Mouse (Mus musculus) brown adipose tissue, adult 24 weeks (tissue): Measurements from ENCODE around the gene Bloc1s5. TPM values are rescaled to one million over a fixed set of nuclear protein-coding genes. Genes with fewer than 3 reads are reported as not detected.
"Not testable (repeated sequence)": the region's sequence is repeated elsewhere in the genome, so short reads cannot be mapped to it uniquely, and the experiment has no call there.

Experiments used
- H3K27ac ChIP-seq: fragments of 200-500 bp; replicated peaks from 2 replicates; pipeline ENCODE4 v1.5.1; 2012; ENCODE audit warnings: low read depth, mild to moderate bottlenecking, low read length
- H3K4me1 ChIP-seq: fragments of 200-500 bp; 2 replicates; pipeline ENCODE4 v1.6.1; 2012; ENCODE audit warnings: low read length, mixed read lengths; ENCODE audit not compliant: control insufficient read depth, insufficient read depth, insufficient read length
- H3K4me3 ChIP-seq: fragments of 200-500 bp; 2 replicates; pipeline ENCODE4 v1.5.1; 2012; ENCODE audit warnings: low read depth, mild to moderate bottlenecking, low read length, moderate library complexity; ENCODE audit not compliant: insufficient read depth
- polyA plus RNA-seq: library from polyadenylated mRNA; stranded (reverse); fragments of >200 nt; gene quantifications from 2 replicates; pipeline ENCODE4 v1.2.4, GENCODE M21; 2012; ENCODE audit not compliant: missing spikeins, insufficient read depth, insufficient read length

Bloc1s5 gene
- polyA plus RNA-seq, 1 experiment, result 21.7 TPM

GRCm38 (mm10) chr13:38633287-38634000 lies 1.5 kb downstream of the Bloc1s5 start:
- H3K4me1 ChIP-seq, result no peaks in the 10 kb centered on the region
- H3K4me3 ChIP-seq, result no peak overlapping the region

GRCm38 (mm10) chr13:38632556-38632955 lies 2.4 kb downstream of the Bloc1s5 start:
- no peaks in the 10 kb centered on the region for H3K4me1 ChIP-seq
- H3K27ac ChIP-seq, result no peak overlapping the region
- H3K4me3 ChIP-seq, result no peak overlapping the region

More at GRCm38 (mm10) chr13:38633287-38634000, 1.5 kb downstream of the Bloc1s5 start:
- H3K27ac ChIP-seq, result no peak overlapping the region

- Histone ChIP-seq H3K27ac (no peak overlapping the region), H3K4me1 (peaks cover 2% of the 10 kb centered on the region; the same call in 1 of the 2 replicates), H3K4me3 (no peak overlapping the region)
Observed at GRCm38 (mm10) chr13:38626229-38626525, 8.7 kb downstream of the Bloc1s5 start.

GRCm38 (mm10) chr13:38625492-38626228 lies 9.2 kb downstream of the Bloc1s5 start:
- Histone ChIP-seq H3K4me3 (no peak overlapping the region), H3K27ac (no peak overlapping the region), H3K4me1 (peaks cover 2% of the 10 kb centered on the region; the same call in 1 of the 2 replicates)

- Histone ChIP-seq H3K4me1 (peaks cover 2% of the 10 kb centered on the region; the same call in 1 of the 2 replicates), H3K4me3 (no peak overlapping the region), H3K27ac (no peak overlapping the region)
Observed at GRCm38 (mm10) chr13:38624292-38624902, 10.5 kb downstream of the Bloc1s5 start.

- no peak overlapping the region for H3K4me3 ChIP-seq
- H3K27ac ChIP-seq, result no peak overlapping the region
- peaks cover 2% of the 10 kb centered on the region; the same call in 1 of the 2 replicates for H3K4me1 ChIP-seq
Observed at GRCm38 (mm10) chr13:38623296-38623695, 11.6 kb downstream of the Bloc1s5 start.

GRCm38 (mm10) chr13:38618001-38618630 lies 16.8 kb downstream of the Bloc1s5 start:
- H3K4me3 ChIP-seq, H3K4me1 ChIP-seq, H3K27ac ChIP-seq: not testable (repeated sequence)

- Histone ChIP-seq H3K4me1 (peaks cover 8% of the 10 kb centered on the region), H3K4me3 (no peak overlapping the region), H3K27ac (no peak overlapping the region)
Observed at GRCm38 (mm10) chr13:38616887-38617286, 18.0 kb downstream of the Bloc1s5 start.

GRCm38 (mm10) chr13:38615656-38616055 lies 19.3 kb downstream of the Bloc1s5 start:
- Histone ChIP-seq H3K27ac (no peak overlapping the region), H3K4me1 (peaks cover 8% of the 10 kb centered on the region), H3K4me3 (no peak overlapping the region)

GRCm38 (mm10) chr13:38614298-38614697 lies 20.6 kb downstream of the Bloc1s5 start:
- Histone ChIP-seq H3K4me1 (peaks cover 8% of the 10 kb centered on the region), H3K4me3 (no peak overlapping the region), H3K27ac (0 out of 2 replicates have a peak overlapping the region, but pooled peaks have one; percentile 23)

- Histone ChIP-seq H3K4me3 (no peak overlapping the region), H3K4me1 (peaks cover 8% of the 10 kb centered on the region), H3K27ac (peak overlapping the region; percentile 47; the same call in 1 of the 2 replicates)
Observed at GRCm38 (mm10) chr13:38613583-38613982, 21.3 kb downstream of the Bloc1s5 start.

- H3K4me3 ChIP-seq, result no peak overlapping the region
- no peak overlapping the region for H3K27ac ChIP-seq
- H3K4me1 ChIP-seq, result peaks cover 8% of the 10 kb centered on the region
Observed at GRCm38 (mm10) chr13:38612608-38613007, 22.3 kb downstream of the Bloc1s5 start.

GRCm38 (mm10) chr13:38612179-38612578 lies 22.7 kb downstream of the Bloc1s5 start:
- peaks cover 8% of the 10 kb centered on the region for H3K4me1 ChIP-seq
- H3K27ac ChIP-seq, result no peak overlapping the region
- H3K4me3 ChIP-seq, result no peak overlapping the region

GRCm38 (mm10) chr13:38610336-38610735 lies 24.6 kb downstream of the Bloc1s5 start:
- H3K27ac ChIP-seq, result no peak overlapping the region
- H3K4me1 ChIP-seq, result peaks cover 8% of the 10 kb centered on the region
- H3K4me3 ChIP-seq, result no peak overlapping the region

- no peaks in the 10 kb centered on the region for H3K4me1 ChIP-seq
- H3K4me3 ChIP-seq, result no peak overlapping the region
- no peak overlapping the region for H3K27ac ChIP-seq
Observed at GRCm38 (mm10) chr13:38607130-38607529, 27.8 kb downstream of the Bloc1s5 start.
